Mouse (Mus musculus) kidney, adult 2 months (tissue): ENCODE measurements around the gene Tdg.

Experiments
- CTCF ChIP-seq: fragments of 200-500 bp; conservative IDR thresholded peaks from 2 replicates; pipeline ENCODE4 v1.5.1; 2011; ENCODE audit warnings: low read depth, mild to moderate bottlenecking, control low read depth, low read length, moderate library complexity, mixed read lengths; ENCODE audit not compliant: insufficient read depth, insufficient read length
- POLR2A ChIP-seq: fragments of 200-500 bp; IDR thresholded peaks from one replicate; pipeline ENCODE4 v1.6.1; 2011; ENCODE audit warnings: low read depth, low read length, control low read depth

- TF ChIP-seq CTCF (no peak), POLR2A (no peak)
Observed at GRCm38 (mm10) chr10:82663289-82663688, 33.7 kb downstream of the Tdg start.
